Mouse (Mus musculus) cerebellum, adult 9-10 months (tissue): ENCODE measurements around the gene Dusp9.

Experiments used
- DNase-seq: peaks from one replicate; pipeline ENCODE4 v3.0.0; 2022

The Dusp9 gene

DNA sequence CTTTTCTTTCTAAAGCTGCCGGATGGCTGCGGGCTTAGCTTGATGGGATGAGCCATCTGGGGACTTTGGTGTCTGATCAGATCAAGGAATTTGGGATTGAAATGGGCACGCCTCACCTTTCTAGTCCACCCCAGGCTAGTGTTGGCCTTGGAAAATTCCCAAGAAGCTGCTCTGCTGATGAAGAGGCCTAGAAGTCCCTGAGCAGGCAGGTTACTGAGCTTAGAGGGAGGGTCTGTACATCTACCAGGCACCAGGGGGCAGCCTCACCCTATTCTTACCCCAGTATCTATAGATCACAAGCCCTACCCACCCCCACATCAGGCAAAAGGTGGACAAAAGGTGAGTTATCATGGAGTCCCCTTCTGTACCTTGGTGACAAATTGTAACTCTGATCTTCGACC lies 32.8 kb downstream of the Dusp9 start:
- DNase-seq = peak; percentile 83

DNA sequence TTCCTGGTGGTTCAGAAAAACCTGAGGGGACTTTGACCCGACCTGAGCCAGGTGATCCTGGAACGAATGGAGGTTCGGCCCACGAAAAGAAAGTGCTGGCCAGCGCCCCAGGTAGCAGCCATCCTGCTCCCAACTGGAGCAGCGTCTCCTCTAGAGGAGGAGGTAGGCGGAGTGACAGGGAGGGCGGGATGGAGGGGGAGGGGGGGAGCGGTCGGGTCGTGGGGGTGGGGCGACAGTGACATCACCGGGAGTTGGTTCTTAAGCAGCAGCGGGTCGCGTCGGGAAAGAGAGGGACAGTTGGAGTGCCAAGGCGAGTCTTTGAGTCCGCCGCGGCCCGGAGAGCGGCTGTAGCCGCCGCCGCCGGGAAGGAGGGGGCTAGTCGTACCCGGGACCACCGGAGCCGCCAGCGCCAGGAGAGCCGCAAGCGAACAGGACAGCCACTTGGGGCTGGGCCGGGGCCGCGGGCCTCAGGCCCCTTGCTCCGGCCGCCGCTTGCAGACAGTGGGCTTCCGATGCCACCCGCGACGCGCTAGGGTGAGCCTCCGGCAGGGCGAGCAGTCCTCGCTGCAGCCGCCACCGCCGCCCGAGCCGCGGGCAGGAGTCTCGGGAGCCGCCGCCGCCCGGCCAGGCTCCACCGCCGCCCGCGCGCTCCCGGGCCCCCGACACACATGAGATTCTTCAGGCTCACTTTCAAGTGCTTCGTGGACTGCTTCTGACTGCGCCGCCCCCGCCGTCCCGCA lies 33.8 kb downstream of the Dusp9 start, which contains the start of gene Slc6a8:
Slc6a8 (plus strand) TSS at position 272 of the 740 bp plus-strand sequence.
- DNase-seq = peak; percentile 68

DNA sequence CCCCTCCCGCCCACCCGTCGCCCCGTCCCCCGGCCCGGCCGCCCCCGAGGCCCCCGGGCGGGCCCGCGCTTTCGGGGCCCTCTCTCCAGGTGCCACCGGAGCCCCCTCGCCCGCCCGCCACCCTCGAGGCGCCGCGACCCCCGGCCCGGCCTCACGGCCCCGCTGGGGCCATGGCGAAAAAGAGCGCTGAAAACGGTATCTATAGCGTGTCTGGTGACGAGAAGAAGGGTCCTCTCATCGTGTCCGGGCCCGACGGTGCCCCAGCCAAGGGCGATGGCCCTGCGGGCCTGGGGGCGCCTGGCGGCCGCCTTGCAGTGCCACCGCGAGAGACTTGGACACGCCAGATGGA lies 34.4 kb downstream of the Dusp9 start:
- no peak for DNase-seq

DNA sequence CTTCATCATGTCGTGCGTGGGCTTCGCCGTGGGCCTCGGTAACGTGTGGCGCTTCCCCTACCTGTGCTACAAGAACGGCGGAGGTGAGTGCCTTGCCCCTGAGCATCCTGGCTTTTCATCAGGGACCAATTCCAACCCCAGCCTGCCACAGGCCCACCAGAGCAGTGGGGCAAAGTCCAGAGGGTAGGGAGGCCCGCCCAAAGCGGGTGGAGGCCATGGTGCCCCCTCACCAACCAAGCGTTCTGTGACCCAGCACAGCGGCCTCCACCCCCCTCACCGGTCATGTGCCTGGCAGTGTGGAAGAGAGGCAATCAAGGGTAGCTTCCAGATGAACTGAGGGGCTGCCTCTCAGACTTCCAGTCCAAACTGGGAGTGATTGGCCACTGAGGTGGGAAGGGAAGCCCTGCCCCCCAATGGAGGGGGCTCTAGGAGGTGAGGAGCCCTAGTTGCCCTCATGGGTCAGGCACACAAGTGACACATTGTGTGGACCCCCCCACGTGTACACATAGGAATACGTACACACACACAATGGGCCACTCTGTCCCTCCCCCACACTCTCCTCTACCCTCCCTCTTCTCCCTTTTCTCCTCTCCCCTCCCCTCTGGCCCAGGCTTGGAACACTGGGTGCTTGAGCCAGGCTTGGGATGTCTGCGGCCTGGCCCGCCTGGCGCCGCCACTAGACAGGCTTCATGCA lies 34.9 kb downstream of the Dusp9 start:
- peak; percentile 52 for DNase-seq

DNA sequence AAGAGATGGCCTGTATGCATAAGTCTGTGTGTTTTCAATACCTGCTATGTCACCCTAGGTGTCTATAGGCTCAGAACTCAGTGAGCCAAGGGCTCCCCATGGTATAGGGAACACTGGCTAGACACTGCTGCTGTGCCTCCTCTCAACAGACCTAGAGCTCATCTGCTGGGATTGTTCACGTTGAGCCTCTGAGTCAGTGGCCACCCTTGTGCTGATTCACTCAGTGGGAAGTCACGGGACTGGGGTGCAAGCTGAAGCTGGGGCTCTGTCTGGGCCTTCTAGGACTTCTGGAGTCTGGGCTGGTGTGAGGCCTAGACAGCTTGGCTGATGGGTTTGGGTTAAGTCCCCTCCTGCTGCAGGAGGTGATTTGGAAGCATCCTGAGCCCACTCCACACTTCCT lies 36.0 kb downstream of the Dusp9 start:
- DNase-seq = no peak

DNA sequence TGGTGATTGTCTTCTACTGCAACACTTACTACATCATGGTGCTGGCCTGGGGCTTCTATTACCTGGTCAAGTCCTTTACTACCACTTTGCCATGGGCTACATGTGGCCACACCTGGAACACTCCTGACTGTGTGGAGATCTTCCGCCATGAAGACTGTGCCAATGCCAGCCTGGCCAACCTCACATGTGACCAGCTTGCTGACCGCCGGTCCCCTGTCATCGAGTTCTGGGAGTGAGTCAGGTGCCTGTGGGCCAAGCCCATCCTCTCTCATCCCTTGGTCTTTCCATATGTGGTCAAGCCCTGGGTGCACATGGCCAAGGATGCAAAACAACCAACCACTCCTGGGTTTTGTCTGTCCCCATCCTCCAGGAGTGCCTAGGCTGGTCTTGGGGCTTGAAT lies 37.4 kb downstream of the Dusp9 start:
- DNase-seq = no peak

DNA sequence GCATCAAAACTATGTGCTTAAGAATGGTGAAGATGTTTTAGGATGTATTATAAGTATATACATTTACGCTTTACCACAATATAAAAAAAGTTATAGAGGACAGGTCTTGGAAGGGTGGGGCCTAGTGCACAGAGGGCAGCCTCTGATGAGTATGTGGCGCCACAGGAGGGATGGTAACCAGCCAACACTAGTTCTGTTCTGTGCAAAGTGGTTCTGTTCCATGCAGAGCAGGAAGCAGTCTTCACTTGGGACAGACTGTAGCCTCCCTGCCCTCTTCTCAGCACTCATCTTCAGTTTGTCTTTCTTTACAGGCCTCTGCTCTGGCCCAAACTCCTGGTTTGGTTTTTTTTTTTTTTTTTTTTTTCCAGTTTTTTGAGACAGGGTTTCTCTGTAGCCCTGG lies 44.9 kb downstream of the Dusp9 start:
- no peak for DNase-seq

DNA sequence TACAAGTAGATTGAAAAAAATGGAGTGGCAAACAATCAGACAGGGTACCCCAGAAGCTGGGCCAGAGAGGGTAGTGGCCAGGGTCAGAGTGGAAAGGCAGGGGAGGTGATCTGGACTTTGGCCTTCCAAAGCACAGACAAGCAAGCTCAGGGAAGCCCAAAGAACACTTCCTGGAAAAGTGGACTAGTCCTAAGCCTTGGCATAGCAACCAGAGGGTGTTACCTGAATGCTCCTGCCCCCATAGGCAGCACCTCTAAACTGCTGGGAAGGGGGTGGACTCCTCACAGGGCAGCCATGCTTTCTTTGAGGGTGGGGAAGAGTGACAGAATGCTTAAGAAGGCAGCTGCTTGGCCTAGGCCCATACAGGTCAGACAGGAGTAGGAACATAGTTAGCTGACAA lies 45.8 kb downstream of the Dusp9 start:
- no peak for DNase-seq

DNA sequence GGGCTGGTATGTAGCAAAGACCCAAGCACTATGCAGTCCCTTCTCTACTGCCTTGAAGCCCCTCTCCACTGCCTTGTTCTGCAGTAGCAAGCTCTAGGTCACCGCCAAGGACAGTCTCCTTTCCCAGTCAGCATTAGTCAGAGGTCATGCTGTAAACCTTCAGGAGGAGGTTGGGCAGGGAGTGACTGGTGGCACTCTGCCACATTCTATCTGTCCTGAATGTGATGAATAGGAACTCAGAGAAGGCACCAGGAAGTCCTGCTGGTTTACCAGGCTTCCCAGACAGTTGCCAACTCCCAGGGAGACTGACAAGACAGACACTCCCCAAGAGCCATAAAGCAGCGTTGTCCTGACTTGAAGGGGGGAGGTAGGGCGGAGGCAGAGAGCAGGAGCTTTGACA lies 46.4 kb downstream of the Dusp9 start:
- DNase-seq = peak; percentile 57

DNA sequence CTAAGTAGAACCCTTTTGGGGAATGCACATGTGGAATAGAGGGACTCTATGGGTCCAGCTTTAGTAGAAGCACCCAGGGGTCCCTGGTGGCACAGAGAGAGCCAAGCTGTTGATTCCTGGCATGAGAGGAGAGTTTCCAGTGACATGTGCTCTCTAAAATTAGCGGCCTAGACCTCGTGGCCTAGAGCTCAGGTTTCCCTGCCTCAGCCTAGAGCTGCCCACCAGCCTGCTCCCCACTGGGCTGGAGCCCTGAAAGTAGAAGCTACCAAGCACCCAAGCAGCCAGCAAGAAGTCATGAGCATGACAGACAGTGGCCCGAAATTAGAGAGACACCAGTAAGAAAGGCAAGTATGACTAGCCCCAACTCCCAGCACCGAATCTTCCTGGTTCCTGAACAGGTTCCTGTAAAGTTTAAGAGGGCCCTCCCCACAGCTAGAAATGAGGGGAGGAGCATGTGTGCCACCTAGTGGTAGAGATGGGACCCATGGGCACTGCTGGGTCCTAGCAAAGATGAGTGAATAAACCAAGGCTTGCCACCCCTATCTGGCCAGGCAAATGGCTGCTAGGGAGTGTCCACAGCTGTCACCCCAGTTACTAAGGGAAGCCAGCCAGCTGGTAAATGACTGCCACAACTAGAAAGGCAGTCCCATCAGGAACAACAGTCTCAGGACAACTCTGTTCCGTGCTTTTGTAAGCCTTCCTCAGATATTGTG lies 51.9 kb downstream of the Dusp9 start:
- DNase-seq = peak; percentile 71
